9 mouse cellular contexts compared by ENCODE assay signal in genomic region chr13:52469795-52470690, GRCm38 (mm10).
DNase-seq lines count a peak whose midpoint lies in the region; ATAC-seq and TF ChIP-seq lines count a peak whose summit lies in the region.
"Had no signal": no experiment of that assay in that cellular context is flagged by ENCODE, and none has a peak within 500 bp of the region (broad histone marks: within the 10 kb centered on the region; RNA-seq: fewer than 3 reads in every experiment).

No protein-coding gene starts in this region.

- 52% methylated on average over 10 of the region's 10 CpGs for WGBS in kidney, embryonic 14.5 days

- H3K9ac ChIP-seq in kidney, embryonic 14.5 days (ENCODE audit: low read depth, low read length), result no peak overlapping the region
- H3K9ac ChIP-seq: limb, embryonic 12.5 days had no signal

- H3K4me1 ChIP-seq in kidney, embryonic 14.5 days (ENCODE audit: control insufficient read depth, insufficient read depth, low read length), result no peaks in the 10 kb centered on the region

- no peak for TF ChIP-seq POLR2A in myocyte (IDR thresholded peaks at IDR 0.05; ENCODE audit: insufficient read length, low read depth)

- H3K79me2 ChIP-seq in myocyte (ENCODE audit: control insufficient read depth, insufficient read depth), result no peaks in the 10 kb centered on the region

- DNase-seq in adrenal gland, adult (ENCODE audit: inconsistent age in 2 of 2, low spot score in 1 of 2), result peak; percentile 54 to 78
- no peak for DNase-seq in adrenal gland, postnatal 4 days (ENCODE audit: low spot score in 2 of 2)
- DNase-seq in A20 (ENCODE audit: low read depth, low spot score), result peak; percentile 44
- DNase-seq in cerebellum, postnatal 10 days, result peak; percentile 95 to 96
- DNase-seq in heart, postnatal 4 days, result peak; percentile 49

- H3K4me3 ChIP-seq in myocyte, result no peak overlapping the region
- H3K4me3 ChIP-seq in kidney, embryonic 14.5 days (ENCODE audit: low read length), result no peak overlapping the region
- H3K4me3 ChIP-seq: limb, embryonic 12.5 days had no signal

- no peak overlapping the region for H3ac ChIP-seq in myocyte (ENCODE audit: control insufficient read depth, insufficient read length)

- peak overlapping the region; percentile 66 for H3K4me2 ChIP-seq in myocyte (ENCODE audit: low read depth)
- no peak overlapping the region for H3K4me2 ChIP-seq in kidney, embryonic 14.5 days (replicated peaks; ENCODE audit: low read depth, low read length)
- H3K4me2 ChIP-seq: limb, embryonic 12.5 days had no signal

- ATAC-seq in megakaryocyte-erythroid progenitor cell, adult 5-6 weeks (replicated peaks; ENCODE audit: low FRiP score, low TSS enrichment, poor library complexity, severe bottlenecking), result no peak
- ATAC-seq in kidney, embryonic 14.5 days (ENCODE audit: low FRiP score, low TSS enrichment), result no peak

- H3K27me3 ChIP-seq in myocyte (ENCODE audit: control insufficient read depth, insufficient read depth, insufficient read length), result no peaks in the 10 kb centered on the region
- no peaks in the 10 kb centered on the region for H3K27me3 ChIP-seq in kidney, embryonic 14.5 days (ENCODE audit: control insufficient read depth, insufficient read depth, low read length)
- H3K27me3 ChIP-seq: limb, embryonic 12.5 days had no signal

- H3K36me3 ChIP-seq in myocyte (ENCODE audit: control insufficient read depth, insufficient read depth), result no peaks in the 10 kb centered on the region
- no peaks in the 10 kb centered on the region for H3K36me3 ChIP-seq in kidney, embryonic 14.5 days (ENCODE audit: control insufficient read depth, insufficient read depth, low read length)
- H3K36me3 ChIP-seq: limb, embryonic 12.5 days had no signal

- H3K9me3 ChIP-seq in kidney, embryonic 14.5 days (ENCODE audit: control insufficient read depth, low read length), result no peaks in the 10 kb centered on the region
- H3K9me3 ChIP-seq: limb, embryonic 12.5 days had no signal

- no peak overlapping the region for H3K27ac ChIP-seq in kidney, embryonic 14.5 days (ENCODE audit: low read depth, low read length)
- H3K27ac ChIP-seq: limb, embryonic 12.5 days had no signal

TF ChIP-seq in myocyte, 11 proteins besides CTCF, POLR2A, EP300 and RAD21:
- TF ChIP-seq MYOD1 (IDR thresholded peaks at IDR 0.05; ENCODE audit: control insufficient read depth in 1 of 3, insufficient read length in 2 of 3, low read depth in 2 of 3) (peak in 2 of 3 experiments; percentile 61 to 64), TCF12 (IDR thresholded peaks at IDR 0.05; ENCODE audit: insufficient read depth, poor library complexity, severe bottlenecking) (no peak)

Comparison
In these comparisons a context has a peak if more than half of its experiments do, and no peak if none do; other contexts are left out.
1. DNase-seq: peak in adrenal gland, adult (2 of 2), A20 (single experiment), cerebellum, postnatal 10 days (2 of 2) and heart, postnatal 4 days (single experiment); none in adrenal gland, postnatal 4 days (0 of 2).